Mouse (Mus musculus): ENCODE data around the gene Med22.

- TF ChIP-seq CTCF (IDR thresholded peaks at IDR 0.05 in 2 of 3, conservative IDR thresholded peaks at IDR 0.05 in 1 of 3; ENCODE audit: control insufficient read depth in 1 of 3, insufficient read depth in 1 of 3, low read depth in 2 of 3, low read length in 3 of 3, poor library complexity in 1 of 3, severe bottlenecking in 1 of 3) (no peak), POLR2AphosphoS2 (IDR thresholded peaks at IDR 0.05; ENCODE audit: low read length) (no peak), CHD2 (IDR thresholded peaks at IDR 0.05; ENCODE audit: low read length) (no peak), TAL1 (IDR thresholded peaks at IDR 0.05; ENCODE audit: low read length) (no peak), ZNF384 (IDR thresholded peaks at IDR 0.05; ENCODE audit: low read depth, low read length) (no peak), RCOR1 (IDR thresholded peaks at IDR 0.05; ENCODE audit: low read depth, low read length) (no peak)
Measured at GRCm38 (mm10) chr2:26936425-26936824, 25.9 kb upstream of the Med22 start.
